Mouse (Mus musculus) kidney, postnatal 4 days (tissue): ENCODE results near the gene Tcf12.

Experiments
- DNase-seq, 2 experiments: peaks; one replicate each; pipeline ENCODE4 v3.0.0; 2021; ENCODE audit warnings: mixed read lengths in 2 of 2

Gene Tcf12

DNA sequence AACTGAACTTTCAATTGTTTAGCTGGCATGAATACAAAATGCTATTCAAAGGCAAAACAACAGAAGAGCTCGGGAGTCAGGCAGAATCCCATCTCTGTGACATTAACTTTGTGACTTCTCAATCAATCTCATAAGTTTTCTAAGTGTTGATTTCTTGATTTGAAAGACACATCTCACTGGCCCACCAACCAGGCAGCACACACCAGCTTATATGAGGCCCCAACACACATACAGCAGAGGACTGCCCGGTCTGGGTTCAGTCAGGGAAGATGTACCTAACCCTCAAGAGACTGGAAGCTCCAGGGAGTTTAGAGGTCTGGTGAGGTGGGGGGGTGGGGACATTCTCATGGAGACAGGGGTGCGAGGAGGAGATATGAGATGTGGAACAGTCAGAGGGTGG lies 132.8 kb downstream of the Tcf12 start:
- DNase-seq = no peak

DNA sequence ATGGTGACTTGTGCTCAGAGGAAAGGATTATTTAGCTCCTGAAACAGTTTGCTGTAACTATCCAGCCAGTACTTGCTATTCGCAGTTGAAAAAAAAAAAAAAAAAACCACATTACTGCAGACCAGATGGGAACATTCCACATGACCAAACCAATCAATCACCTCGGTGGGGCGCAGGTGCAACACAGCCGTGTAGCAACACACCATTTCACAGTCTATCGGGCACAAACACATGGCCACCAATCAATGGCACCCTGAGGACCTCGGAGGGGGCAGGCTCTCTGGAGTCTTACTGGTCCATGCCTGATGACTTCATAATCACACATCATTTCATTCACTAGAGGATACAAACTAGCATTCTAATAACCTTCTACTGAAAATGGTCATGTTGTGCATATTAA lies 135.6 kb downstream of the Tcf12 start:
- peak; percentile 50 to 65 for DNase-seq

DNA sequence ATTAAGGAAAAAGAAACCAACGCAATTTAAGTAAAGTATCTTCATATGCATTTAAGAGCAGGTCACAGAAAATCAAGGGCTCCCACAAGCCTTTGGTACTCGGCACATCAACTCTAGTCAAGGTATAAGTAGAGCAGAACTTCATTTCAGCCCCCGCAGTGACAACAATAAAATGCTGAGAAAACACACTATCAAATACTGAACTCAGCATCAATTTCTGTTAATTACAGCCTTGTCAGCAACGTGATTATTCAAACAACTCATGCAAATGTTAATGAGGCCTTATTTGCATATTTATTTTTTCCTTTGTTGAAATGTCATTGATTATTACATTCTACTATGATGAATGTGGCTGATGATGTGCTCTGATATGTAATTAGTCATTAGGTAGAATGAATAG lies 136.5 kb downstream of the Tcf12 start:
- no peak for DNase-seq

DNA sequence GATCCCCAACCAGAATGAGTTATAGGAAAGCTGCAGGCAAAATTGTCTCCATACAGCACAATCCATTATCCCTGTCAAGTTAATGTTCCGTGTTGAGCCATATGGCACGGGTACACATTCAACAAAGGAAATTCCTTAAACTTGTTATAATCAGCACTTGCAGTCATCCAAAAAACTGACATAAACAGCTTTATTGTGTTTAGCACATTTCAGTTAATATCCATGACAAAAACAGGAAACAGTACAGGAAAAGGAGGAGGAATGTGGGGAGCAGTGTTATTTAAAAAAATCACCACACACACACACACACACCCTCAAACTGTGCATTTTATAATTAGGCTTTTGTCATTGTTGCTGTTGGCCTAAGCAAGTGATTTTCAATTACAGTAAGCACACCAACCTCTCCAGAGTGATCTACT lies 137.1 kb downstream of the Tcf12 start:
- peak; percentile 18 to 22 for DNase-seq

DNA sequence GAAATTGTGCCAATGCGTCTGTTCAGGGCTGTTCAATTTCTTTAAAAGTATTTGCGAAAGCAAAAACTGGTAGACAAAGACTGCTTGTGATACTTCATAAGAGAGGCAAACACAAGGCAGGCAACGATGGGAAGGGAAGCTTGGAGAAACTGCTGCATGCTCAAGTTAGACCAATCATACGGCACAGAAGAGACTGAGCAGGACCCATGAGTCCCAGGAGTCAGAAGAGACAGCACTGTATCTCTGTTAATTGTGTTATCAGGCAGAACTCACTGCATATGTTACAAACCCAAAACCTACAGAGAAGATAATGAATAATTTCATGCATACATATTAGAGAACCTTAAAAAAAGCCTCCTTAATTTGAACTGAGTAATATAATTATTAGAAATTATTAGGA lies 147.6 kb downstream of the Tcf12 start:
- no peak for DNase-seq

DNA sequence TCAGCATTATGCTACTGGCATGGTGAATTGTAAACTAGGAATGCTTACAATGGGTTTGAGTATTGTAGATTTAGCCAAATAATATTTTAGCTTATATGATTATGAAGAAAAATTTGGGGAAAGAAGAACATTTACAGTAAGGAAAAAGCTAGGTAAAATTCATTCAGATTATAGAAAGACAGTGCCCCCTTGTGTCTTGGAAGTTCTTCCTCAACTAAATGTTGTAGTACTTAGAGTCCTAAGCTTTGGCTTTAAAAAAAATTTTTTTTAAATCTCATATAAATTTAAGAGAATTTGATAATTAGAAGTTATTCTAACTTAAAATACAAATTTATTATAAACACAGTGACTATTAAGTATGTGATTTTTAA lies 151.7 kb downstream of the Tcf12 start:
- DNase-seq = no peak

DNA sequence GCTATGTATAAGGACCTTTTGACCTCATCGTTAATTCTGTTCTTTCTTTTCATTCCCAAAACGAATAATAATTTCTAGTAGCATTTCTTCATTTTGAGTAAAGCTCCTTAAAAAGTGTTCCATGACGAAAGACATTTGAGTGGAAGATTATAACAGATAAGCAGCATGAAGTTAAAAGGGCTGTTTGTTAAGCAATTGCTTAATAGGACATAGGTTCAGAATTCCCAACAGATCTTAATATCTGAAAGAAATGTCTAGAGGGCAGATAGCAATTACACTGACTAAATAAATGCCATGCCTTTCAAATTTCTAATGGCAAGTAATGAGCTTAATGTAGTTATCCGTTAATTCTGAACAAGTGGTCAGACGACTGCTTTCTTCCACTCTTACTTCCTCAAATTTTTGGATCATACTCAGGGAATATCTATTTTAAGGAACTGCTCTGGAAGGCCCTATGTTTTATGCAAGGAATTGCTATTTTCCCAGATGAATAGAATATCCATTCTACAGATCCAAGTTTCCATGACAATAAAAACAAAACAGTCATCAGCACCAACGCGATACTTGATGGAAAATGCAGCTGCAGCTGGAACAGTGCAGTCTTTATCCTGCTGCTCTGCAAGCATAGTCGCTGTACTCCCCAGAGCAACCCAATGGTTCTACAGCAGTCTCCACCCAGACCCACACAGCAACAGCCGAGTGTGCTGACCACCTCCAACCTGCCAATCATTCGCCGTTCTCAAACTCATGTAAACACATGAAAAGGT lies 152.2 kb downstream of the Tcf12 start:
- peak in 1 of 2 experiments; percentile 13 for DNase-seq

DNA sequence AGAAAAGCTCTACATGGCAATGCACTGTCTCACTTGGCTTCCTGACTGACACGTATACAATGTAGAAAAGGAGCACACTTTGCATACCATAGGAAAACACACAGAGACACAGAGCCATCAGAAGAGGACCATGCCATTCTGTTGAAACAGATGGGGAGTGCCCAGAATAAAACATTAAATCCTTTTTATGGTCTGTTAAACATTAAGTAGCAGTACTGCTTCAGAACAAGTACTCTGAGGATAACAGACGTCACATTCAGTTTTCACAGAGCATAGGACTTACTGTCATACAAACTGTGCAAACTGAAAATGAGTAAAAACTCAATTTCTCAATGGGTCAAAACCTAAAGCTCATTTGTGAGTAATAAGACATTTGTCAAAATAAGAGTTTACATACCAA lies 158.5 kb downstream of the Tcf12 start:
- no peak for DNase-seq

DNA sequence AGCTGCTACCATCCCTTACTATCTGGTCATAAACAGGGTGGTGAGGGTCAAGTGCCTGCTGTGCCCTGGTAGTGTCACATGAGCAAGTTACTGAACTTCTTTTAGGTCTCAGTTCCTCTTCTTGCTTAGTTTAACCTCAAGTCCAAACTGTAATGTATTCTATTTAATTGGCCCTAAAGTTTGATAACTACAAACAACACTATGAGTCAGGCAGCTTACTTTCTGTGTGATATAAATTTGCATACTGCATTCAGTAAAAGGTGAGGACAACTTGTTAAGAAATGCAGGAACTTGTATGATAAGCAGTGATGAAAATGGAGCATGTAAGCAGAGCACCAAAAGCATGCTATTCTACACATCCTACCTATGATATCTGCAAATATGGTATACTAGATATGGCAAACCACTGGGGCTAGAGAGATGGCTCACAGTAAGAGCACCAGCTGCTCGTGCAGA lies 159.0 kb downstream of the Tcf12 start:
- DNase-seq = no peak

DNA sequence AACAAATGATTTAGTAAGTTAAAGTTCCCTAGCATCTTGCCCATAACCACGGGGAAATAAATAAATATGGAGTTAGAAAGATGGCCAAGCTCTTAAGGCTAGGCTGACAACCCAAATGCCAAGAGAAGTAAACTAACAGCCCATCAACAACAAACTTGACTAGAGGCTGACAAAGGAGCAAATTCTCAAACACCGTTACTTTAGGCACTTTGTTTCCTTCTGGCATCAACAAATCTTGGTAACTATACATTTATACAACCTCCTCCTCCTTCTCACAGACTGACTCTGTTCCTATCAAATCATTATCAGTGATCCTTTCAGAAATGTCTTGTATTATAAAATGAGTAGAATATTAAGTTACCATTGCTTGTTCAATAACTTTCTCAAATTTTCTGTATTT lies 159.7 kb downstream of the Tcf12 start:
- DNase-seq = no peak

DNA sequence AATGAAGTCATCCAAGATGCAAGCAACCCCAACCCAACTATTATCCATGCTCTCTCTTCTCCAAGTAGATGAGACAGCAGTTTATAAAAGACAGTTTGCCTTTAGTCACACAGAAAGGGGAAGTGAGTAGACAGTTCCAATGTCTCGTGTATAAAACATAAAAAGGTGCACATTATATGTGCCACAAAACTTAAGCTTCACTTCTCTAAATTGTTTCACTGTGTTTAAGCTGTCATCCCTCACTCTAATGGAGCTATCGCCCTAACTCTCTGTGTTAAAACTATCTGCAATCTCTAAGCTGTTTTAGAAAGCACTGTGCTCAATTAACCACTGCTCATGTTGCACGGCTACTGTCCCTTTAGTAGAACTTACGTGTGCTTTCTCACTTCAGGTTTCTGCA lies 160.3 kb downstream of the Tcf12 start:
- no peak for DNase-seq

DNA sequence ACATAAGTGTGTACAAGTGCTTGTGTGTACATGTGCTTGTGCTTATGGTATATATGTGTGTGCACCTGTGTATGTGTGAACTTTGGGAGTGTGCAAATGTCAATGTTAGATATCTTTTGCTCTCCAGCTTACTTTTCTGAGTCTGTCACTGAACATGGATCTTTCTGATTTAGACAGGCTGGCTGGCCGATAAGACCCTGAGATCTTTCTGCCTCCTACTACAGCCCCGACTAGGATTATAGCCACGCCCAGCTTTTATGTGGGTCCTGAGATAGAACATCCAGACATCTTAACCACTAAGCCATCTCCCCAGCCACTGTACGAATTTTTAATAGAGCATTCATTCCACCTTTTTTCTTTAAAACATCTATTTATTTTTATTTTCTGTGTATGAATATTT lies 166.9 kb downstream of the Tcf12 start:
- no peak for DNase-seq

DNA sequence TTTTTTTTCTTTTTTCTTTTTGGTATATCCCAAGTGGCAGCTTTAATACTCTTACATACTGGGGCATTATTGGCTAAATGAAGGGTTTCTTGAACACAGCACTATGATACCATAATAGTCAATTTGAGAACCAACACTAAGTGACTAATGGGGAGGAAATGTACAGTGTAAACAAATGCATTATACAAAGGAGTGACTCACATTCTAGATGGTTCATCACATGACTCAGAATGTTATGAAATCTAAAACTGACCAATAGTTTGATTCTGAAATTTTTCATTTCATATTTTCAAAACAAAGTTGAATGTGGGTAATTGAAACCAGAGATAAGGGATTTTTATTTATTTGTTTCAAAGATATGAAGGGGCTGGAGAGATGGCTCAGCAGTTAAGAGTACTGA lies 169.2 kb downstream of the Tcf12 start:
- DNase-seq = no peak

DNA sequence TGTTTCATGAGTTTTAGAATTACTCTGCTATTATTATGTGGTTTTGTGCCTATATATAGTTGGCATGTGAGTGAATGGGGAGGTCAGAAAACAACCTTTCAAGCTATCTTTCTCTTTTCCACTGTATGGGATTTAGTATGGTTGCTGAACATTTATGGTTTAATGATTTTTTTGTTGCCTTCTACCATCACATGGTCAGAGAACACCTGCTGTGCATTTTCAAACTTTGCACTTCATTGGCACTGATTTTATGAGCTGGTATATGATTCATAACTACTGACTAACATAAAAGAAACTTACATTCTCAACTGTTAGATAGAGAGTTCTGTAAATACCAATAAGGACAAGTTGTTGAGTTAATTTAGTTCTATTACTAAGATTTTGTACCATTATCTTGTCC lies 171.7 kb downstream of the Tcf12 start:
- no peak for DNase-seq

DNA sequence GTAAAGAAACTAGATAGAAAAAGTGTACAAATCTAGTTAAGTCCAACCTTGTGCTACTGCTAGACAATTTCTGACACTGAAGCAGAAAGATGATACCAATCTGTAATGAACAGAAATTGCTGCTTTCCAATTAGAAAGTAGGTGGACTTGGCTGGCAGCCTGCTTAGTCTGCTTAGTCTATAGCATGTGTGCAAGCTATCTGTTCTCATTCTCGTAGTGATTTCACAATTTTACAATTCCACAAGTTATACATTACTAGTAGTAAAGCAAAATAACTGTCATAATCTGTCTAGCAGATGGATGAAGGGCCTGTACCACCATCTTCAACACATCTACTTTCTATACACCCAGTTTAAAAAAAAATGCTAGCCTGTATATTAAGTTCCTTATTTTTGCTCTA lies 175.5 kb downstream of the Tcf12 start:
- no peak for DNase-seq

DNA sequence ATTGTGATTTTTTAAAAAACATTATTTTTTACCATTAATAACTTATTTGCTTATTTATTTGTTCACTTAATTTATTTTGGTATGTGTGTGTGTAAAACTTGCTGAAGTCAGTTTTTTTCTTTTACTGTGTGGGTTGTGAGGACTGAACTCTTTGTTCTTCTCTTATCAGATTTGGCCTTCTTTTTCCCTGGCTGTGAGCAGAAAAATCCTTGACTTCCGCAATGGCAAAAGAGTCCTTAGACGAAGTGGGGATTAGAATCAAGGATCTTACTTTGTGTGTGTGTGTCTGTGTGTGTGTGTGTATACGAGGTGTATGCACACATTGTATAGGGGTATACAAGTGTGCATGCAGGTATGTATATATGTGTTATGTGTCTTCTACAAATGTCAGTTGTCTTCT lies 176.8 kb downstream of the Tcf12 start:
- no peak for DNase-seq

DNA sequence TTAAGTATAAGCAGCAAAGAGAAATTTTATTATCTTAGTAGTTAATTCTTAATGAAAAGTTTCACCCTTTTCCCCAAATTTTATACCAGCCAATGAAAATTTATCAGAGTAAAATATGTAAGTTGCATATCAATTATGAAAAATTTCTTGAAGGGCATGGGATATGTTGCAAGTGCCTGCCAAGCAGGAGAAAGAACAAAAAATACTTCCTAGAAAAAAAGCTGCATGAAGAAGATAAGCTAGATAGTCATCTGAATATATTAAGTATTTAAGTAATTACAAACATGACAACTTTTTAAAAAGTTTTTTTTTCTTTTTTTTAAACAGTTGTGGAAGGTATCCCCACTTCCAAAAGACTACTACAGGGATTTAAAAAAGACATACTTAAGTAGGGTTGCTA lies 179.7 kb downstream of the Tcf12 start:
- no peak for DNase-seq

DNA sequence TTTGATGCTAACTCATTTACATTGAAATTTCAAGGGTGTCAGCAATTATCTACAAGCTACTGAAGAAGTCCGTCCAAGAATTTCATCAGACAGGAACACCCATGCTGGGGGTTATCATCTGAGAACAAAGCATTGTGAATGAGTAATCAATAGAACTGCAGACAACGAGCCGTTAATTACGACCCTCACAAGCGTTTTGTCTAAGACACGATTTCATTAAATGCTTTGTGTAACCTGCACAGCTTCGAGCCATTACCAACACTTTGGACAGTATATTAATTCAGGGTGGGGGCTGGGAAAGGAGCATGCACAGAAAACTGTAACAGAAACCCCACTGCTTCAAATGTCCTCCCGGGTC lies 180.3 kb downstream of the Tcf12 start:
- no peak for DNase-seq

DNA sequence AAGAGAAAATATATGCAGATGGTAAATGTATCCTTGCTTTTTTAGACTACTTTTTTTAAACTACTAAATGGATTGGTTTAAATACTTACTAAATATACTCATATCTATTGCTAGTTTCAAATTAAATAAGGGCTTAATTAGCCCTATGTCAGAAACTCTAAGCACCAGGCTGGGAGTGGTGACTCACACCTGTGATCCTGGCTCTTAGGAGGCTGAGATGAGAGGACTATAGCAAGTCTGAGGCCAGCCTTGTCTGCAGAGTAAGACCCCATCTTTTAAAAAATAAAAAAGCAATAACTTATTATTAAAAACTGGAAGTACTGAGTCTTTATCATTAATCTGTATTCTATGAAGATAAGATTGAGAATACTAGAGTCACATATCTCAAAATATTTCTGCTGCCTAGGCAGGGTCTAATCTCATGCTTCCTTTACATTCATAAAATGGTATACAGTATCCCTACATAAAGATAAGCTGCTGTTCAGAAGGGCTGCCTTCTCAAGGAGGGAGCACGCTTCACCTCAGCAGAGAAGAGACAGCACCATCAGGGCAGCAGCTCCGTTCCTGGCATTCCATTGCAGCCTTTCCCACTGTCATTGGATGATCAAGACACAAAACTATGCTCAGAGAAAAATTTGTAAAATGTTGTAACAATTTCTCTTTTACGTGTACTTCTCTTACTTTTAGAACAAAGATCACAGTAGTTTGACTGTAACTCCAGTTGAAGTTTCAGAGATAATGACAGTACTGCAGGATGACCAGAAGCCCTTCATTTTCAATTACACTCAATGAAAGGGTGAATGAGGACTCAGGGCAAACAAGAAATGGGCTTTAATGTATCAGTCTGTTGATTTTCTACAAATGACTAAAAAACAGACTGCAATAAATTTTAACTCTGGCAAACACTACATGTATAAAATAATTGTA lies 181.0 kb downstream of the Tcf12 start:
- no peak for DNase-seq

DNA sequence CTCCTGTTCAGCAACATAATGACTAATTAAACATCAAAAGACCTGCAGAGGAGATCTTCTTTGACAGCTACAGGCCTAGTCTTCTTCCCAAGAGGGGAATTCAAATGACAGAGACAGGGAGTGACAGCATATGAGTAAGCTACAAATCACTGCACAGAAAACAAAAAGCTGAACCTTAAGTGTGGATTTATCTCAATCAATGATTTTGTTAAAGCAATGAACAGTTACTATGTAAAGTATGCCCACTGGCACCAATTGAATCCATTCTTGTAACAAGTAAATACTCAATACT lies 195.1 kb downstream of the Tcf12 start:
- no peak for DNase-seq

DNA sequence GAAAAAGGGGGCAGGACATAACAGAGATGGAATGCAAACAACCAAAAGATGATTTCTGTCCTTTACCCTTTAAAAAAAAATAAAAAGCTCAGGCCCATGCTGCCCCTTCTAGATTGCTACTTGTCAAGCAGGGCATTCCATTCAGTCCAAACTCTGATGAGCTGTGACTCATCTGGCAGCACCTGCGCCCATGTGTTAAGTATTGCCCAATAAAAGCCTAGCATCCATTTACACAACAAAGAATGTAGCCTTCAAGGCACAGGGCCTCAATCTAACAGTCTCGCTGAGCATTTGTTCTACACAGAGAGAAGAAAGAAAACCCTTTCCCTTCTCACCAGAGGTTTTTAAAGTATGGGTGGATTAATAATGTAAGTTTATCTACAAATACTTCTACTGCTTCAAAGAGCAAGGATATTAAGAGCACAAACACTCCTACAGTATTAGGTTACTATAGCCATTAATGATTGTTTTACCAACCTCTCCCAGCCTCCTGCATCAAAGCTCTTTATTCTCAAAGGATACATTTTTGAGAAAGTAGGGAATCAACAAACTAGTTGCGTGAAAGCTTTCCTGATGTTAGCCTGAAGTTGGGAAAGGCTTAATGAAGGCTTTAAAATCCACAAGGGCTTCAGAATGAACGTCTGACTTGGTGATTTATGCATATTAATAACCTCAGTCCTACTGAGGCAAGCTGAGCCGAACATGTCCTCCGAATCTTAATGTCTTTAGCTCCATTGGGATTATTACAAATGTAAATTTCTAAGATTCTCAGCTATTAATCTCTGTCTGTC lies 195.6 kb downstream of the Tcf12 start:
- DNase-seq = no peak

DNA sequence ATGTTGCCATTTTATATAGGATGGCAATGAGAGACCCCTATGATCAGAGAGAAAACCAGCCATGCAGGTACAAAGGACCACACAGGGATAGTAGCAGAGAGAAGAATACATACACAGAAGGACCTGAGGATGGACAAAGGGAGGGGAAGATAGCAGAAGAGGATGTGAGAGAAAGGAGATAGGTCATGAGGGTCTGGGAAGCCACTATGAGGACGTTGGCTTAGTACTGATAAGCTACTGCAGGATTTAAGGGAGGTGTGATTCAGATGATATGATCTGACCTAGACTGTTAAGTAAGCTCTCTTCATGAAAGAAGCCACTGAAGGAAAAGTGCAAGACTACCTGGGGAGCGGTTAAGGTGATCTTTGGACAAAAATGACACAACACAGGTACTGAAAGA lies 205.1 kb downstream of the Tcf12 start:
- no peak for DNase-seq

DNA sequence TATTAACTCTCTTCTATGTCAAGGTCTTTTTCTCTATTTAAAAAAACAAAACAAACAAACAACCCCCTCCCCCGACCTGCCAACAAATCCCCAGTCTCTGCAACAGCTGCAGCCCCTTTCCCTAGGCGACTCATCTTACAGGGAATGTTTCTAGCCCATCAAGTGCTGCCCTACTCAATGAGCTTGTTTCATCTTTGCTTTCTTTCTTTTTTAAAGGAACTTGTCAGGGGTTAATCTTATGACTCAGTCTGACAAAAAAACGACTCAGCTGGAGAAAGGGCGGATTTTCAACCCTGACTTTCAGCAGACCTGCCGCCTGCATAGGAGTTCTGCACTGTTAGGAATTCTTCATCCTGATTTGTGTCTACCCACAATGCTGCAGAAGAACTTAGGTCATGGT lies 212.8 kb downstream of the Tcf12 start:
- no peak for DNase-seq

DNA sequence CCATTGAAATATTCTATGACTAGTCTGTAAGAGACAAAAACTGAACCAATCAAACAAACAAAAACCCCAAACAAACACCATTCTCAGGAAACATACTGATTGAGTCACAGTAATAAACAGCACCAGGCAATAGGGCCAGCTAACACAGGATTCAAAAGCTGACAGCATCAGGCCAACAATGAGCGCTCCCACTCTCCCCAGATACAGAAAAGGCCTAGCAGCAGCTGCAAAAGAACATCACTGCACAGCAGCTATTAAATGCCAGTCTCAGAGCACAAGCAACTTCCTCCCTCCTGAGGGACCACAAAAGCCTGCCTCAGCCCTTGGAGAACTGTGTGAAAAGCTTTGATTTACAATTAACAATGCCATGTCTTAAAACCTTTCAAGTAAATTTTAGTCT lies 214.3 kb downstream of the Tcf12 start:
- peak; percentile 20 to 37 for DNase-seq
